Mouse (Mus musculus): ENCODE measurements around the gene Fbxl12. TPM values are rescaled to one million over a fixed set of nuclear protein-coding genes. Genes with fewer than 3 reads are reported as not detected.
A peak's percentile ranks its signal among the peaks of the same experiment; 100 is the strongest.

Gene Fbxl12
- total and polyA plus RNA-seq, 3 experiments: 4.0 to 13.7 (median 5.0) TPM

GRCm38 (mm10) chr9:20666510-20667034 is 22.0 kb upstream of the Fbxl12 start:
- Histone ChIP-seq H3K79me2 (replicated peaks; ENCODE audit: control insufficient read depth, extremely low read depth, insufficient read depth, poor library complexity, severe bottlenecking) (no peaks in the 10 kb centered on the region), H3K4me2 (ENCODE audit: insufficient read depth, low read depth, poor library complexity, severe bottlenecking) (no peak overlapping the region), H3K27ac (ENCODE audit: insufficient read depth, low read depth) (no peak overlapping the region), H3K9me3 (replicated peaks; ENCODE audit: low read length) (no peaks in the 10 kb centered on the region), H3K27me3 (replicated peaks) (no peaks in the 10 kb centered on the region), H3K9ac (ENCODE audit: insufficient read depth, low read depth) (no peak overlapping the region), H3K4me1 (ENCODE audit: control insufficient read depth in 1 of 2, insufficient read depth in 2 of 2) (no peaks in the 10 kb centered on the region), H3K36me3 (replicated peaks in 1 of 2; ENCODE audit: control insufficient read depth in 1 of 2, insufficient read depth in 1 of 2, low read length in 1 of 2) (peaks cover 29 to 49% of the 10 kb centered on the region in 2 experiments), H3K4me3 (replicated peaks in 1 of 3; ENCODE audit: low read depth in 2 of 3, low read length in 2 of 3, poor library complexity in 1 of 3) (no peak overlapping the region)
- in situ Hi-C loops (cut with MboI; ENCODE audit: low pct_ligation_motif_present, low pct_unique_long_range_greater_than_20kb, low sequenced_read_pairs) (no loop called here), dilution Hi-C loops (cut with MboI; ENCODE audit: extremely low pct_ligation_motif_present, extremely low pct_unique_long_range_greater_than_20kb, low sequenced_read_pairs) (no loop called here)
- no peak for DNase-seq (ENCODE audit: extremely low read depth)
- TF ChIP-seq RCOR1 (conservative IDR thresholded peaks at IDR 0.05; ENCODE audit: low read depth, low read length) (no peak), ZNF384 (IDR thresholded peaks at IDR 0.05; ENCODE audit: low read depth, low read length) (no peak), JUN (IDR thresholded peaks at IDR 0.05; ENCODE audit: insufficient read depth, low read depth, low read length) (no peak), POLR2AphosphoS2 (IDR thresholded peaks at IDR 0.05; ENCODE audit: low read depth, low read length) (no peak; the same call in 1 of the 2 replicates), KAT2A (IDR thresholded peaks at IDR 0.05; ENCODE audit: insufficient replicate concordance, low read length) (no peak), TBP (conservative IDR thresholded peaks at IDR 0.05; ENCODE audit: low read depth, low read length) (no peak), MAZ (IDR thresholded peaks at IDR 0.05; ENCODE audit: low read depth, low read length) (no peak)

GRCm38 (mm10) chr9:20665925-20666324 is 21.4 kb upstream of the Fbxl12 start:
- H3K4me2 ChIP-seq (ENCODE audit: insufficient read depth, low read depth, poor library complexity, severe bottlenecking): no peak overlapping the region
- H3K27me3 ChIP-seq (replicated peaks): no peaks in the 10 kb centered on the region
- in situ Hi-C loops (cut with MboI; ENCODE audit: low pct_ligation_motif_present, low pct_unique_long_range_greater_than_20kb, low sequenced_read_pairs): no loop called here
- dilution Hi-C loops (cut with MboI; ENCODE audit: extremely low pct_ligation_motif_present, extremely low pct_unique_long_range_greater_than_20kb, low sequenced_read_pairs): no loop called here
- H3K4me3 ChIP-seq (replicated peaks in 1 of 3; ENCODE audit: low read depth in 2 of 3, low read length in 2 of 3, poor library complexity in 1 of 3): no peak overlapping the region
- TF ChIP-seq RCOR1 (conservative IDR thresholded peaks at IDR 0.05; ENCODE audit: low read depth, low read length) (no peak), GABPA (IDR thresholded peaks at IDR 0.05; ENCODE audit: insufficient replicate concordance, low read depth, low read length) (no peak), BHLHE40 (IDR thresholded peaks at IDR 0.05; ENCODE audit: low read depth, low read length) (no peak), NRF1 (IDR thresholded peaks at IDR 0.05; ENCODE audit: low read depth, low read length) (no peak), POLR2A (IDR thresholded peaks at IDR 0.05; ENCODE audit: low read depth, low read length) (0 out of 2 replicates have a peak, but pooled peaks have one; percentile 24), NELFE (IDR thresholded peaks at IDR 0.05; ENCODE audit: low read depth, low read length) (no peak), MAZ (IDR thresholded peaks at IDR 0.05; ENCODE audit: low read depth, low read length) (no peak), CTCF (conservative IDR thresholded peaks at IDR 0.05 in 1 of 2, IDR thresholded peaks at IDR 0.05 in 1 of 2; ENCODE audit: low read depth in 2 of 2, low read length in 2 of 2) (no peak), TCF12 (IDR thresholded peaks at IDR 0.05; ENCODE audit: low read depth, low read length) (no peak)
- H3K9me3 ChIP-seq (replicated peaks; ENCODE audit: low read length): no peaks in the 10 kb centered on the region
- peaks cover 34 to 55% of the 10 kb centered on the region in 2 experiments for H3K36me3 ChIP-seq (replicated peaks in 1 of 2; ENCODE audit: control insufficient read depth in 1 of 2, insufficient read depth in 1 of 2, low read length in 1 of 2)
- H3K9ac ChIP-seq (ENCODE audit: insufficient read depth, low read depth): no peak overlapping the region
- no peak for DNase-seq (ENCODE audit: extremely low read depth)
- no peaks in the 10 kb centered on the region for H3K4me1 ChIP-seq (ENCODE audit: control insufficient read depth in 1 of 2, insufficient read depth in 2 of 2)
- H3K27ac ChIP-seq (ENCODE audit: insufficient read depth, low read depth): no peak overlapping the region
- no peaks in the 10 kb centered on the region for H3K79me2 ChIP-seq (replicated peaks; ENCODE audit: control insufficient read depth, extremely low read depth, insufficient read depth, poor library complexity, severe bottlenecking)
